Mouse (Mus musculus): Measurements from ENCODE around the gene Sgsm2.

DNA sequence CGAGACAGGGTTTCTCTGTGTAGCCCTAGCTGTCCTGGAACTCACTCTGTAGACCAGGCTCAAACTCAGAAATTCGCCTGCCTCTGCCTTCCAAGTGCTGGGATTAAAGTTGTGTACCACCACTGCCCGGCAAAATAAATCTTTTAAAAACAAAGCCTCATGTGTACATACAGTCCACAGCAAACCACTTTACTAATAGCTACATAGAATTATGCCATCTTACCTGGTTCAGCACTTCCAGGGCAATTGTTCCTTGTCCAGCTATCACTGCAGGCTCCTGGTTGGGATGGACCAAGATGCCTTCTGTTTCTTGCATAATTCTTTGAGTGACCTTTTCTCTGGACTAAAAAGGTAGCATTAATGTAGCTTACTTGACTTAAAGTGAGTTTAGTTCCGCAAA lies 13.1 kb upstream of the Sgsm2 start:
- TF ChIP-seq CTCF (IDR thresholded peaks at IDR 0.05; ENCODE audit: extremely low read depth, insufficient read depth, low read length) (no peak), POLR2A (IDR thresholded peaks at IDR 0.05; ENCODE audit: extremely low read depth, insufficient read depth, low read length) (no peak)
